In genomic region chr11:93440466-93440865, GRCm38 (mm10) we compare ENCODE assay signal across 19 mouse cellular contexts.
DNase-seq lines count a peak whose midpoint lies in the region; ATAC-seq and TF ChIP-seq lines count a peak whose summit lies in the region.
"Had no signal": no experiment of that assay in that cellular context is flagged by ENCODE, and none has a peak within 500 bp of the region (broad histone marks: within the 10 kb centered on the region; RNA-seq: fewer than 3 reads in every experiment).

No protein-coding gene starts in this region.

- peak; percentile 41; the same call in 1 of the 2 replicates for ATAC-seq in lung, embryonic 16.5 days (ENCODE audit: low read depth)
- ATAC-seq: forebrain, embryonic 13.5 days; forebrain, postnatal 0 days; Patski had no signal

- intact Hi-C loops in left cerebral cortex, postnatal 4 days (cut with DNase I) = no loop called here

- no peak overlapping the region for H3K27ac ChIP-seq in lung, embryonic 16.5 days (ENCODE audit: low read length)
- H3K27ac ChIP-seq: embryonic facial prominence, embryonic 10.5 days; embryonic facial prominence, embryonic 12.5 days; forebrain, embryonic 13.5 days had no signal

- TF ChIP-seq POLR2A in brain, embryonic 14.5 days (IDR thresholded peaks at IDR 0.05; ENCODE audit: borderline replicate concordance, extremely low read depth, insufficient read depth, insufficient read length, poor library complexity, severe bottlenecking) = no peak

- no peak overlapping the region for H3K4me3 ChIP-seq in lung, embryonic 16.5 days (ENCODE audit: low read length)
- H3K4me3 ChIP-seq: embryonic facial prominence, embryonic 10.5 days; embryonic facial prominence, embryonic 12.5 days; forebrain, embryonic 13.5 days had no signal

- H3K4me1 ChIP-seq in lung, embryonic 16.5 days (replicated peaks; ENCODE audit: control insufficient read depth, insufficient read depth, low read length) = peaks cover 8% of the 10 kb centered on the region
- H3K4me1 ChIP-seq: embryonic facial prominence, embryonic 10.5 days; embryonic facial prominence, embryonic 12.5 days had no signal

- H3K9ac ChIP-seq in lung, embryonic 16.5 days (ENCODE audit: low read length) = no peak overlapping the region
- H3K9ac ChIP-seq: embryonic facial prominence, embryonic 12.5 days; forebrain, embryonic 13.5 days; forebrain, postnatal 0 days had no signal

- 37% methylated on average over 1 of the region's 1 CpGs for WGBS in lung, embryonic 16.5 days

- H3K36me3 ChIP-seq in lung, embryonic 16.5 days (ENCODE audit: control insufficient read depth, insufficient read depth, low read length) = no peaks in the 10 kb centered on the region
- H3K36me3 ChIP-seq: embryonic facial prominence, embryonic 10.5 days; embryonic facial prominence, embryonic 12.5 days had no signal

- DNase-seq in cerebellum, postnatal 14 days = peak; percentile 25 to 67
- no peak for DNase-seq in cerebellum, postnatal 25 days
- DNase-seq in left cerebral cortex, postnatal 4 days = peak; percentile 11
- no peak for DNase-seq in left cerebral cortex, adult 11 months (ENCODE audit: low spot score)
- no peak for DNase-seq in lung, postnatal 25 days (ENCODE audit: low spot score)
- DNase-seq in brain, embryonic 14.5 days (ENCODE audit: low read depth) = peak; percentile 40
- DNase-seq in T-cell, adult 2 months (ENCODE audit: low spot score) = no peak
- DNase-seq: adrenal gland, adult 2 months; adrenal gland, postnatal 10 days; adrenal gland, postnatal 25 days; cerebellum, adult 11-12 months; cerebellum, adult 8-10 months; cerebellum, adult 9-11 months; forebrain, postnatal 0 days had no signal

- H3K27me3 ChIP-seq in lung, embryonic 16.5 days (ENCODE audit: control insufficient read depth, insufficient read depth, low read depth, low read length) = no peaks in the 10 kb centered on the region
- H3K27me3 ChIP-seq: embryonic facial prominence, embryonic 12.5 days; forebrain, embryonic 13.5 days; Patski had no signal

- no peak for TF ChIP-seq CTCF in brain, embryonic 14.5 days (IDR thresholded peaks at IDR 0.05; ENCODE audit: borderline replicate concordance, extremely low read depth, insufficient read depth, insufficient read length)

- no peak overlapping the region for H3K4me2 ChIP-seq in lung, embryonic 16.5 days (ENCODE audit: low read depth, low read length)
- H3K4me2 ChIP-seq: embryonic facial prominence, embryonic 12.5 days; forebrain, embryonic 13.5 days had no signal

- no peaks in the 10 kb centered on the region for H3K9me3 ChIP-seq in lung, embryonic 16.5 days (ENCODE audit: control insufficient read depth, low read length)
- H3K9me3 ChIP-seq: embryonic facial prominence, embryonic 10.5 days; embryonic facial prominence, embryonic 12.5 days; forebrain, embryonic 13.5 days had no signal

Comparison
In these comparisons a context has a peak if more than half of its experiments do, and no peak if none do; other contexts are left out.
1. DNase-seq: peak in cerebellum, postnatal 14 days (2 of 2), left cerebral cortex, postnatal 4 days (single experiment) and brain, embryonic 14.5 days (single experiment); none in cerebellum, postnatal 25 days (0 of 2), left cerebral cortex, adult 11 months (single experiment), lung, postnatal 25 days (single experiment) and T-cell, adult 2 months (single experiment).